Mouse (Mus musculus) naive thymus-derived CD4-positive, alpha-beta T cell, adult 2 months (primary cell): ENCODE measurements around the gene Traf3.
A peak's percentile ranks its signal among the peaks of the same experiment; 100 is the strongest.

Experiments used
- DNase-seq: peaks from one replicate; pipeline ENCODE4 v3.0.0-alpha.2; 2011; ENCODE audit warnings: low read depth

Traf3 gene

DNA sequence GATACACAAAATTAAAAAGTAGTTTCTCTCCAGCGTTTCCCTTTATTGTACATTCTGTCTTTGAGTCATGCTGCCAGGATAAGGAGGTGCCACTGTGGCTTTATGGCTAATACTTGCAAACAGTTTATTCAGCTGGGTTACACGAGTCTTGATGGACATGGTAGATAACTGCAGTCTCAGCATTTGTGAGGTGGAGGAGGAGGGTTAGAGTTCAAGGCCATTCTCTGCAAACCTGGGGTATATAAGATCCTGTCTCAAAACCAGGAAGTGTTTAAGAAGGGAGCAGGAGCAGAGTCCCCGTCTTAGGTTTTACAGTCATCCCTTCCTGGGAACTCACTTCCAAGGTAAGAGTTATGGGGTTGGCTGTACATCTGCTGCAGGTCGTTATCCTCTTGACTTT is 30.4 kb downstream of the Traf3 start:
- DNase-seq = no peak

DNA sequence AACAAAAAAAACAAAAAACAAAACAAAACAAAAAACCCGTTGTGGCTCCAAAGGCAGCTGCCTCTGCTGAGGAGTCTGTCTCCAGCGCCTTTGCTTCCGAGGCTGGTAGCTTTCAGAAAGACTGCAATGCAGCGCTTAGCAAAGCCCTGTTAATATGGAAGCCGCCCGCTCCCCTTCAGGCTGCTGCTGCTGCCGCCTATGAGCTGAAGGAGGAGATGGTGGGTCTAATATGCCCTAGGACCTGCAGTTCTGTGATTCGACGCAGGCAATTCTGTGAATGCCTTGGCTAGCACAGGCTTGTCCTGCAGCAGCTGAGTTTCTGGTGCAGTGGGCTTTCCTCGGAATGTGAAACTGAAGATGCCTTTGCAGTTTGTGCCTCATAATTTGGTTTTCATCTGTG is 36.9 kb downstream of the Traf3 start:
- DNase-seq = no peak

DNA sequence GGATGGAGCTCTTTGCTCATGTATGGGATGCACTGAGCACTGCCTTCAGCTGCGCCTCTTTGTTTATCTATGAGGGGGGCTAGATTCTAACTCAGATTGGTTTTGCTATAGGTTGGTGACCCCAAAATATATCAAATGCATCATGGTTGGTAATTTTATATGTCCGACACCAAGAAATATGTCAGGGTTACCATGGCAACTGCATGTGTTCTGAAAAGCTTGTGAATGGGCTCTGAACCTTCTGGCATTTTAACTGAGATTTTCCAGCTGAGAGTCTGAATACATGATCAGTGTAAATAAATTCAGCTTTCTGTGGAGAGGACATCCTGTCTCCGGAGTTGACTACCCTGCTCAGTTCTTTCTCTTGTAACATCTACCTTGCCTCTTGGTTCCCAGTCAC is 37.8 kb downstream of the Traf3 start:
- no peak for DNase-seq

DNA sequence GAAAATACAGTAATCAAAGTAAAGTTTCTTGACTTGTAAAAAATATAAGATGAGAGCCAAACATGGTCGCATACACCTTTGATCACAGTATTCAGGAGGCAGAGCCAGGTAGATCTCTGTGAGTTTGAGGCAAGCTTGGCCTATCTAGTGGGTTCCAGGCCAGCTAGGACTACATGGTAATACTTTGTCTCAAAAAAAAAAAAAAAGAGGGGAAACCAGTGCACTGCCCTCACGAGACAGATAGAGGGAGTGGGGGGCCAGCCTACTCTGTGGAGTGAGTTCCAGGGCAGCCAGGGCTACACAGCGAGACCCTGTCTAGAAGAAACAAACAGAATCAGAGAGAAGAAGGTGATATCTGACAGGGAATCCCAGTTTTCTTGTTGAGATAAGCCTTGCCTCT is 41.5 kb downstream of the Traf3 start:
- DNase-seq = no peak

DNA sequence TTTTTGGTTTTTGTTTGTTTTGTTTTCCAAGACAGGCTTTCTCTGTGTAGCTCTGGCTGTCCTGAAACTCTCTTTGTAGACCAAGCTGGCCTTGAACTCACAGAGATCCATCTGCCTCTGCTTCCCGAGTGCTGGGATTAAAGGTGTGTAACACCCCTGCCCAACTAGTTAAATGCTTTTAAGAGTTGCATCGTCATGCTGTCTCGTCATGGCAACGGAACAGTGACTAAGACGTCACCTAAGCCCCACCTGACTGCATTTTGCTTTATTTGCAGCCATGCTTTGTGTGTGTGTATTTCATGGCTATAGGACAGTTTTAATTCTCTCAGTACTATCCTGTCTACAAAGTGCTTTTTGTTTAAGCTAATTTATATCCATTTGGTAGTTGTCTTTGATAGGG is 45.6 kb downstream of the Traf3 start:
- DNase-seq = no peak

DNA sequence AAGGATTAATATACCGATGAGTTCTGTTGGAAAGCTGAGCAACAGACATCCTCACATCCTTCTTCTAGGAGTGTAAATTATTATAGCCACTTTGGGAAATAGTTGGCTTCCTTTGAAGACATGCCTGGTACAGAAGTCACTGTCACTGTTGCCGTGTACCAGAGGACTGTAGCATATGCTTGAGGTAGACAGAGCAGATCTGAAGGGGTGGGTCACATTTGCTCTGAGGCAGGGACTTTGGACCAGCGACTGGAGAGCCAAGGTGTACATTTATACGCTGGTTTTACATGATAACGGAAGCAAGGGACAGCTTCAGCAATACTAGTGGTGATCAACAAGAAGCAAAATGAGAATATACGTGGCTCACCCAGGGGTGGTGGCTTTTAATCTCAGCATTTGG is 52.7 kb downstream of the Traf3 start:
- DNase-seq = no peak

DNA sequence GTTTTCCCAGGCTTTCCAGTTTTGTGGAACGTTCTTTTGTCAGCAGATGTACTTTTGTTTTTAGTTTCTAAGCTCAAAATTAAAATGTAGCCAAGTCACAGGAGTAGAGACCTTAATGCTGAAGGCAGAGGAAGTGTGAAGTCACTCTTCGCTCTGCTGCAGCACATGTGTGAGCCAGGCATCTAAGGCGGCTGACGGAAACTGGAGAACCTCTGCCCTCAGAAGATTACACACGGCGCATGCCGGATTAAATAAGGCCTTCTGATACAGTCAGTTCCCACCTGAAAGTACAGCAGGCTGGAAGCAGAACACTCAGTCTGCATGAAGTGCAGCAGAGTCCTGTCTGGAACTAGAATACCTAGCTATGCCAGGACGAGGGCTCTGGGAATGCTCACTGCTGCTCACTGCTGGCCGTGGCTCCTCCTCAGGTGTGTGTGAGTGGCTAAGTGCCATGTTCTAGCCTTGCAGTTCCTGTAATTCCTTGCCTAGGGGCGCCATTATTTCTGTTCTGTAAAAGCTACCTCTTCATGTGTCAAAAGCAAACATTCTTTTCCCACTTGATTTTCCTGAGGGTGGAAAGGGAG is 59.1 kb downstream of the Traf3 start:
- DNase-seq = peak; percentile 37

DNA sequence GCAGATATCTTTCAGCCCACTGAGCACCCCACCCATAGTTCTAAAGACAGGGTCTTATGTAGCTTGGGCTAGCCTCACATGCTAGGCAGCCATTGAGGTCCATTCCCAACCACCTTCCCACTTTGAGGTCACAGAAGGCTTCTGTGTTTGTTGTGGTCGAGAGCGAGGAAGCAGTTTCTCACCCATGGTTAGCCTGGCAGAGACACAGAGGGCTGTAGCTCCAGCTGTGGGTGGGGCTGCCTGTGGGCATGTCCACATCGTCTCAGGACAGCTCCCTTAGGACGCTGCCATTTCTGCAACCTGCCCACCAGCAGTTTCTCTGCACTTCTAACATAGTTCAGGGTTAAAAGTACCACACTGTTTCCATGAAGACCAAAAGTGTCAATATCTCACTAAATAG is 61.2 kb downstream of the Traf3 start:
- no peak for DNase-seq

DNA sequence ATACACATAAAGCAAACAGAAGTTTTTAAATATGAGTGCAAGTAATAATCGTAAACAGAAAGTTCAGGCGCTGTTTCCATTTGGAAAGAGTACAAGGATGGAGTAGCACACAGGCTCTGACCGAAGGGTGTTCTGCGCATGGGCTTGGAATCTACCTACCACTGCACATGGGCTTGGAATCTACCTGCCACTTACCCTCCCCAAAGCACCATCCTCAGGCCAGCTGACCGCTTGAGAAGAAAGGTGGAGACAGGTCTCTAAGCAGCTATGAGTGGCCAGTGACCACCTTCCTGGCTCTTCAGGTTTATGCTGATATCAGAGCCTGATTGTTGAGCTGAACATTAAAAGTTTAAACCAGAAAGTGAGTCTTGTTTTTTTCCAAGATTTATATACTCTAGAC is 62.3 kb downstream of the Traf3 start:
- DNase-seq = no peak

DNA sequence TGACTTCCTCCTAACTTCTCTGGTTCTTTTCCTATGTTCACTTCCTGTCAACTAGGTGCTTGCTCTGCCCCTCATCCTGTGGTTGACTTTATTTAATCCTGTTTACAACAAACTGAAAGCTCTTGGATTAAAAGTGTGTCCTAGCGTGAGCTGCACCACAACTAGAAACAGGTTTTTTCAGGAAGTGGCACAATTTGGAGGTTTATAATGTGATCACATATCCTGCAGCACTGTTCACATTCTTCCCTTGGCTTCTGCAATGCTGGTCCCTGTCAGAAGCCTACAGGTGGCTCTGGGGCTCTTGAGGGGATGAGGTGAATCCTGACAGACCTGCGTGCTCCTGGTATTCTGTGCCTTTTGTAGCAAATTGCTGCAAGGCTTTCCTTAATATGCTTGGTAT is 64.6 kb downstream of the Traf3 start:
- no peak for DNase-seq

DNA sequence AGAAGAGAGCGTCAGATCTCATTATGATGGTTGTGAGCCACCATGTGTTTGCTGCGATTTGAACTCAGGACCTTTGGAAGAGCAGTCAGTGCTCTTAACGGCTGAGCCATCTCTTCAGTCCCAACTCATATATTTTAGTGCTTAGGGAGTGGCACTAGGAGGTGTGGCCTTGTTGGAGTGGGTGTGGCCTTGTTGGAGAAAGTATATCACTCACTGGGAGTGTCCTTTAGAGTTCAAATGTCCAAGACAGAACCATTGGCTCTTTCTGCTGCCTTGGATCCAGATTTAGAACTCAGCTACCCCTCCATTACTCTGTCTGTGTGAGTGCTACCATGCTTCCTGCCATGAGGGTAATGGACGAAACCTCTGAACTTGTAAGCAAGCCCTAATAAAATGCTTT is 67.6 kb downstream of the Traf3 start:
- no peak for DNase-seq

DNA sequence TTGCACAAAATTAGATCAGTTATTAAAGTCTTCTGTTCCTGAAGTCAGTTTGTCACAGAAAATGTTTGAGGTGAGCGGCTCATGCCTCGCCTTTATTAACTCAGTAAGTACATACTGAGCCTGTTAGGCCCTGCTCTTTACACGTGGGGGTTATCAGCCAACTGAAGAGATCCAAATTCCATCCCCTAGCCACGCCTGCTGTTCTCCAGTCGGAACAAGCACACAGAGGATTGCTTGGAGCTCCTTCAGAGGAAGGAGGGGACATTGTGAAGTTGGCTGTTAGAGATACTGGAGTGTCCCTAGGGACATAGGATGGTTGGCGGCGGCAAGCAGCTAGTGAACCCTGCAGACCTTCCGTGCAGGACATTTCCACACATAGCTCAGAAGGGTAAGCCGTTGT is 68.2 kb downstream of the Traf3 start:
- no peak for DNase-seq

DNA sequence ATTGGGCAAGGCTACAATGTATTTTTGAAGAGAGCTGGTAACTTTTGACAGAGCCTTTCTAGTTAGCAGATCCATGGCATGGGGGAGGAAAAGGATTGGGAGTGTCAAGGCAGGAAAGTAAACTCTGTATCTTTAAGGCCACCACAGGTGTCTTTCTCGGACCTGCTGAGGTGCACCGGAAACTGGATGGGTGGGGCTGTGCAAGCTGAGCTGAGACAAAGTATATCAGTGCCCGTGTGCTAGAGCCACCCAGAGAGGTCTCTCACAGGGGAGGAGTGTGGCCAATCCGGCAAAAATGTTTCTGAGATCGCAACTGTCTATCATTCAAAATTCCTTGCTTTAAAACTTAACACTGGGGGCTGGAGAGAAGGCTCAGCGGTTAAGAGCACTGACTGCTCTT is 69.5 kb downstream of the Traf3 start:
- no peak for DNase-seq

DNA sequence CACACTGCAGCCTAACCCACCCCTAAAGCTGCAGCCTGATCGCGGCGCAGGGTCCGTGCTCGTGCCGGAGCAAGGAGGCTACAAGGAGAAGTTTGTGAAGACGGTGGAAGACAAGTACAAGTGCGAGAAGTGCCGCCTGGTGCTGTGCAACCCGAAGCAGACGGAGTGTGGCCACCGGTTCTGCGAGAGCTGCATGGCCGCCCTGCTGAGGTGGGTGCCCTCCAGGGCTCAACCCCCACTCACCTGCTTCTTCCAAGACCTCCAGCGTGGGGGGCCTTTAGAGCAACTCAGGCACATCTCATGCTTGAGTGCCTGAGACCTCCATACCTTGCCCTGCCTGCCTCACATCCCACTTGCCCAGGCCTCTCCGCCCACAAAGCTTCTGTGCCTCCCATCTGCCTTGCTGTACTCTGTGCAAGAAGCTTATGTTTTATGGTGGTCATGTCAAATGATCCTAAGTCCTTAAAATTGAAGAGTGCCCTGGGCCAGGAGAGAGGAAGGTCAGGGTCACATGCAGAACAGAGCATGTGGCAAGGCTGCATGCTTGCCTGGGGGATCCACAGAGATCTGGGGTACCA is 71.5 kb downstream of the Traf3 start:
- DNase-seq = no peak

DNA sequence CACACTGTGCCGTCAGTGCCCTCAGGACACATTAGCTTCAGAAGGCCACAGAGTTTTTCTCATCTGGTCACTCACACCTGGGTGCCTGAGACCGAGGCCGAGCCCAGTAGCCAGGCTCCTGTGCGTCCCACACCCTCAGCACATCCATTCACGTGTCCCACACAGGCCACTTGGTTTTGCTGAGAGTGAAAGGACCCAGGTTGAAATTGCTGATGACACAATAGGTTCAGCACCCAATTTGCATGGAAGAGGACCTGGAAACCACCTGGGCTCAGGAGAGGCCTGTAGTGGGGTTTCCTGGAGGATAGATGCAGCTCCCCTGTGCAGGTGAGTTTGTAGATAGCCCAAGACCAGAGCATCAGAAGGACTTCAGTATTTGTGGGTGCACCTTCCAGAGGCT is 72.2 kb downstream of the Traf3 start:
- DNase-seq = no peak

DNA sequence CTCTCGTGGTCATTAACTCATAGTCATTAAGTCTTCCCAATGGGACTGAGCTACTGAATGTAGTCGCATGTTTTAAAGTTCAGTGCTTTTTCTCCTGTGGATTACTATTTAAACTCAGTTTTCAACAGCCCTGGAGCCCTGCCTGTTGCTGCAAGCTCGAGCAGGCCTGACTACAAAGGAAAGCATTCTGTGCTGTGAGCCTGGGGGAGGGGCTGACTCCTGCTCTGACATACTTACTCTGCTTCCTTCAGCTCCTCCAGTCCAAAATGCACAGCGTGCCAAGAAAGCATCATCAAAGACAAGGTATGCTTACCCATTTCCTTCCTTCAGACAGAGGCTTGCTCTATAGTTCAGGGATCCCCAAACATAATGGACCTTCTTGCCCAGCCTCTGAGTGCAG is 72.6 kb downstream of the Traf3 start:
- peak; percentile 58 for DNase-seq

DNA sequence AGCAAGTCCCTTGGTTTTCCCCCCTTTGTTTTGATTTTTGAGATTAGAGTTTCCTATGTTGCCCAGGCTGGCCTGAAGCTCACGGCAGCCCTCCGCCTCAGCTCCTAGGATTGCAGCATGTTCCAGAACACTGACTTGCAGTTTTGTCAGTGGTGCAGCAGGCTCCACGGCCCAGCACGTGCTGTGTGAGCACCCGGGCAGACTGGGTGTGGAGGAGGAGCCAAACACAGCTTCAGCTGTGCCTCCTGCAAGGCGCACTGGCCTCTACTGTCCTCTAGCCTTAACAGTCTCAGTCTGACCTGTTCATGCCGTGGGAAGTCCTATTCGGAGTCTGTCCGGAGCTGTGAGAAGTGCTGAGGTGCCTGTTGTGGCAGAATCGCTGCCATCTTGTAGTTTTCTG is 73.8 kb downstream of the Traf3 start:
- DNase-seq = no peak

DNA sequence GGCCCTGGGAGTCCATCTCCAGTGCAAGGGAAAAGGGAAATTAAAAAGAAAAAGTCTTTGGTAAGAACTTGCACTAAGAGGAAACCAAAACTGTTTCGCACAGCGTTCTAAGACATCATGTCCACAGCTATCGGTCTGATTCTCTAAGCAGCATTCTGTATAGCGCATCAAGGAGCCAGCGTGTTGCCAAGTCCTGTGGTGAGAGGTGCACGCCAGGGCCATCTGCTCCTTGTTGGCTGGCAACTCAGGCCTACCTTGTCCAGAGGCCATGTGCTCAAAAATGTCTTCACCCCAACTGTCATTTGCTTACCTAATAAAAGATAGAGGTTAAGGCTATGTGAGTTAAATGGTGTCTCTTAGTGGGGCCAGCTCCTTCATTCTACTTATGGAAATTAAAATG is 75.7 kb downstream of the Traf3 start:
- DNase-seq = no peak

DNA sequence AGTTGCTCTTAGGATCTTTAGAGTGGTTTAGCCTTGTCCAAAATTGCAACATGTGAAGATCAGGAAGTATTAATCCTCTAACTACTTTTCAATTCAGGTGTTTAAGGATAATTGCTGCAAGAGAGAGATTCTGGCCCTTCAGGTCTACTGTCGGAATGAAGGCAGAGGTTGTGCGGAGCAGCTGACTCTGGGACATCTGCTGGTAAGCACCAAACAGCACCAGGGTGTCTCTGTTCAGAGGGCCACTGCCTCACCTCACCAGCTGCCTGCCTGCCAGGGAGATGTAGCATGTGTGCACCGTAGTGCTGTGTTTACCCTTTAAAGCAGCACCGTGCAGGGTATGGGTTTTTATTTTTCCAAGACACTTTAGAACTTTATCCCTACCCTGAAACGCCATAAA is 76.2 kb downstream of the Traf3 start:
- DNase-seq = no peak

DNA sequence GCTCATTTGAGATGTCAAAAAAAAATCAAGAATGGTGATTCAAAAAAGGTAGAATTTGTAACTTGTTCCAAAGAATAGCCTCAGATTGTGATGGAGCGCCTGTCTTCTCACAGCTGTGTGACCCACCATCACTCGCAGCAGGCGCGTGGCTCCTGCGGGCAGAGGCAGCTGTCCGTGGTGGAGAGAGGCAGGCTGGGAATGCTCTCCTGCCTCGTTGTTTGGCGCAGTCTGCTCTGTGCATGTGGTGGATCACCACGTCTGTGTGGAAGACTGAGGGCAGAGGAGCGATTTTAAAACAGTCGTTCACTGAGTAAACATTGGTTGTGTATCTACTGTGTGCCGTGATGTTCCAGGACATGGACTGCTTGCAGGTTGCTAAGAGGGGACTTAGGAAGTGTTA is 77.6 kb downstream of the Traf3 start:
- no peak for DNase-seq

DNA sequence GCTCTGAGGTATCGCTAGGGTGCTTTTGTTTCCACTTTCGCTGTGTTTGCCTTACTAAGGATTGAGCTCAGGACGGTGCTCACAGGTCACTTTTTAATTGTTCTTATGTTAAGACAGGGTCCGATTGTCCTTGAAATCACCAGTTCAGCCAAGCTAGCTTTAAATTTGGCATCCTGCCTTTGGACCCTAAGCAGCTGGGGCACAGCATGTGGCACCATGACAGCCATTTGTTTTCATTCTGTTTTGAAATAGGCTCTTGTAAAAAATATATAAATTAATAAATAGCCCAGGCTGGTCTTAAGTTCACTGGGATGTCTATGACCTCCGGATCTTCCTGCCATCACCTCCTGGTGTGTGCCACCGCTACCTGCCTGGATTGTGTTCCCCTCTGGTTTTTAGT is 78.9 kb downstream of the Traf3 start:
- DNase-seq = no peak

DNA sequence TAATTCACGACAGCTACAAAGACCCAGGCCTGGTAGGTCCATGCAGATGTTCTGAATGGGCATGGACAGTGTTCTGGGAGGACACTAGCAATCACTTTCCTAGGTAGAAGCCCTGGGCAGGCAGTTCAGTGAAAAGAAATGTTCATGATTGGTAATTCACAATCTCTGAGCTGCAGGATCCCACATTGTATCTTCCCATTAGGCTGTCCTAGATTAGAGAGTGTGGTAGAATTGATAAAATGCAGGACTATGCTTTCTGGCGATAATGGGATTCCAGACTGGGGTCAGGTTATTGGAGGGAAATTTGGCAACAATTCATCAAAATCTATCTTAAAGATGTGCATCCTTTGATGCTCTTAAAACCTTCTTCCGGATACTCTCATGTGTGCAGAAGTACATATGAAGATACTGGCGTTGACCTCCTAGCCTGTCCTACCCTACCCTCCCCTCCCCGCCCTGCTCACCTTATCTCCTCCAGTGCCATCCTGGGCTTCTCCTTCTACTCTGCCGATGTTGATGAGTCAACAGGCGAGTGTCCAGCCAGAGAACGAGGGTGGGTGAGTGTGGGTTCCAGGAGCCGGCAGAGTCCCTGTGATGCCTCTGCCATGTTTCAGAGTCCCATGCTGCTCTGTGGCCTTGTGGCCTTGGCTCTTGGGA is 80.8 kb downstream of the Traf3 start:
- no peak for DNase-seq

DNA sequence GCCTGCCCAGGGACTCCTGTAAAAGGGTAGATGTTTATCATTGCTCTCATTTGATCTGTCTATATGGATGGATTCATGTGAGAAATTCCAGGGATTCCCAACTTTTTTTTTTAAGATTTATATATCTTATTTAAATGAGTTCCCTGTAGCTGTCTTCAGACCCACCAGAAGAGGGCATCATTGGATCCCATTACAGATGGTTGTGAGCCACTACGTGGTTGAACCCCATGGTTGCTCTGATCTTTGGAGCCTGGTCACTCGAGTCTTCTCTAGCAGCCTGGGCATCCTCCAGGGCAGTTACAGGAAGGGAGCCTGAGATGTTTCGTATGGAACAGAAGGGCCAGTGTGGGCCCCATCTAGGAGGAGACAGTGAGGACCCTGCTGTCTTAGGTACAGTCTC is 82.9 kb downstream of the Traf3 start:
- no peak for DNase-seq

DNA sequence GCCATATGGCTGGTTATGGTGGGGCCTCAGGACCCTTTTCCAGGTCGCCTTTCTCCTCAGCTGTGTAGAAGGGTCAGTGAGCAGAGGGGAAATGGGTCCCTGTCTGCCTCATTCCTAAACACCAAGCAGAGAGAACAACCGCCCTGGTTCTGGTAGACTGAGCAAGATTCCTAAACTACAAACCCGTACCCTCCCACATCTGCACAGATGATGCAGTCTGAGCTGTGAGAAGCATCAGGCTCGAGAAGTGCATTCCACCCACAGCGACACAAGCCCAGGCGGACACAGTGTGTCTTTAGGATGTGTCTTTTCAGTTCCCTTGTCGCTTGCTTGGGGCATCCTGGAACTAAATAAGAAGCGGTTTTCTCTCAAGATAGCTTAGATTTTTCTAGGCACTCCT is 83.9 kb downstream of the Traf3 start:
- no peak for DNase-seq
